Mouse (Mus musculus) lung, postnatal 0 days (tissue): Measurements from ENCODE around the gene Bmpr1a.

Source experiments
- CTCF ChIP-seq: IDR thresholded peaks from 2 replicates; pipeline ENCODE4 v1.5.1; 2016; ENCODE audit warnings: antibody characterized with exemption, mild to moderate bottlenecking
- EP300 ChIP-seq: IDR thresholded peaks from 2 replicates; pipeline ENCODE4 v1.6.1; 2016; ENCODE audit warnings: antibody characterized with exemption, mild to moderate bottlenecking, control low read depth

- no peak for TF ChIP-seq CTCF
- no peak for TF ChIP-seq EP300
Observed at GRCm38 (mm10) chr14:34533537-34533936, 30.4 kb upstream of the Bmpr1a start.
